Mouse (Mus musculus) urinary bladder, postnatal 10 days (tissue): ENCODE measurements around the gene Nt5c2.

ENCODE experiments used
- DNase-seq: peaks from one replicate; pipeline ENCODE4 v3.0.0; 2022; ENCODE audit warnings: low spot score

The Nt5c2 gene

DNA sequence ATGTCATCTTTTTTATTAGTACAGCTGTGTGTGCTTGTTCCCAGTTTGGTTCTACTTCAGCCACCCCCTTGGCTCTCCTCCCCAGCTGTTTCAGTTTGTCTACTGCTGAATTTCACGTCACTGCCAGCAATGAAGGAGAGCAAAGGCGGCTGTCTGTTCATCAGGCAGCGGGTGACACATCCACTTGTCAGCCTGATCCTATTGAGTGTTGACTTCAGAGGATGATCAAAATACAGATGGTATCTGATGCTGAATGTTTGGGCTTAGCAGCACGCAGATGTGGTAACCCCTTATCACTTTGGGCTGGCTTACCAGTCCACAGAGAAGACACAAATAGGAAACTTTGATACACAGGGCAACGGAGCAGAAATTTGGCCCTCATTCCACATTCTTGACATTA lies 168.5 kb downstream of the Nt5c2 start:
- DNase-seq: no peak

DNA sequence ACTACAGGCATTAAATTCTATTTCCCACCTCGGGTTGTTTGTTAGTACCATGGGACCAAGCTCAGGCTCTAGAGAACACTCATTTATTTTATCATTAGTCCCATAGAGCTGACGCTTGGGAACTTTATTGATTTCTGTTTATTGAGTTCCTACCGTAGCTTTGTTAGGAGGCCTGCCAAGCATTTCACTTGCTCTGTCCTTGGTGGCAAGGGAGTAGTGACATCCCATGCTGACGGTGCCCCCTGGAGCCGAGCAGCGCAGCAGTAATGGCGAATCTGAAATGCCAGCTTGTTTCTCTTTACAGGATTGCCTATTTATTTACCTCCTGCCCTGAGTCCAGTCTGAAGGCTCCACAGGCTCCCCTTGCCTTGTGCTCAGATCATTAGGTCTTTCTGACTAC lies 168.9 kb downstream of the Nt5c2 start:
- no peak for DNase-seq

DNA sequence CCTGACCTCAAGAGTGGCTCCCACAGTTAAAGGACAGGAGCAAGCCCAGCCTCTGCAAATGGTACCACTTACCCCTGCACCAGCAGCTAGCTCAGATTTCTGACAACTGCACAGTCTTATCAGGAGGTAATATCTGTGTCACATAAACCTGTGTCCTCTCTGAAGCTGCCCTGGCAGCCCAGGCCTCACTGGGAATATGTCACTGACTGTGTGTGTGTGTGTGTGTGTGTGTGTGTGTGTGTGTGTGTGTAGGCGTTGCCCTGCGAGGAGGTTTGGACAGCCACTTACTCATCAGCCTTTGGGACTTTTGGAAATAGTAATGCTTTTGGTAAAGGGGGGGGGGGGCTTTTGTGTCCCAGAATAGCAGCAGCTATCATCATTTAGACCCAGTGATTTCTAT lies 171.9 kb downstream of the Nt5c2 start:
- no peak for DNase-seq

DNA sequence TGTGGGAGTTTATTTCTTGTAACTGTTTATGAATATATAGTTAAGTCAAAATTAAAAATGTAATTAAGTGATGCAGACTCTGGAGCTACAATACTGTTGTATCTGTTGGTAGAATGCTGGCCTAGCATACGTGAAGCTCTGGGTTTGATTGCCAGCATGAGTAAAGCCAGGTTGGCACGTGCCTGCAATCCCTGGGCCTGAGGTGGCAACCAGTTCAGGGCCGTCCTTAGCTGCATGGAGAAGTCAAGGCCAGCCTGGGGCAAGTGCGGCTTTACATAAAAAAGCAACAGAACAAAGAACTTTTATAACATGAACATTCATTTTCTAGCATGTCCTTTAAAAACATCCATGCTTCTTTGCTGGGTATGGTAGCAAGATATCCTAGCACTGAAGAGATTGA lies 173.9 kb downstream of the Nt5c2 start:
- DNase-seq: no peak

DNA sequence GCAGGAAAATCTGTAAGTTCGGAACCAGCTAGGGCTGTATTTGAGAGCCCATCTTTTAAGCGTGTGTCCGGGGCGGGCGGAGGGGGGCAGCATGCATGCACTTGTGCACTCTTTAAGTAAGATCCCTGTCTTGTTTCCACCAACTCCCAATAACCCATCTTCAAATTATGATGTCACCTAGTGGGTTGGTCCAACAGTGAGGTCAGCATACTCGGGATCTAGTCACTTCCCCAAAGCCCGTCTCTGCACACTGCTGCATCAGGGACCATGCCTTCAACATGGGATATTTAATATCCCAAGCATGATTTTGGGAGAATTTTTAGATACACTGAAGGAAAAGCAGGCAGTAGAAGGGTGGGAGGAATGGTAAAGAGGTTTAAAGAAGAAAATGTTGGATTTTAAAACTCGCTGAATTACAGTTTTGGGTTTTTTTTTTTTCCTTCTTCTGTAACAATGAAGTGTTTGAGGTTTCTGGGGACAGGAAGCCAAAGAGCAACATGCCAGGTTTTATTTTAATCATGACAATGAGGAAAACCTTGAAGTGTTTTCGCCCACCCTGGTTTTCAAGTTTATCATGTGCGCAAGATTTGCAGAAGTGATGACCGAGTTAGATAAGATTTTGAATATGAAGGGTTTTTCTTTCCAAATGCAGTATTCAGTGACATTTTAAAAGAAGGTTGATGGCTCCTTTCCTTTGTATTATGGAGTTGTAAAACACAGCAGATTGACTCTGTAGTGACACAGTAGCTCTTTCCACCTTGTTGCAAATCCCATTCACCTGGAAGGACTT lies 177.5 kb downstream of the Nt5c2 start:
- no peak for DNase-seq

DNA sequence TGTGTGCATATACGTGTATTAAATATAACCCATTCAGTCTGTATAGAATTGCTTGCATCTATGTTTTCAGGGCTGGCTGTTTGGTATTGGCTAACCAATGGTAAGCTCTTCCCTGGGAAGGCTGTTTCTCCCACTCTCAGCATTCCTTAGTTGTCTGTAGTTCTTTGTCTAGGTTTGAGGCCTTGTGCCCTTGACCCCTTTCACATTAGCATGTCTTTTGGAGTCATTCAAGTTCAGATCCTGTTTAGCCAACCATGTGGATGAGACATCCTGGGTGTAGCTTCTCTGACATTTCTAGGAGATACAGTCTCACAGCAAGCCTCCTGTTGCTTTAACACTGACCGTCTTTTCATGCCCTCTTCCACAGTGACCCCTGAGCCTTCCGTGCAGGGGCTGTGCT lies 178.9 kb downstream of the Nt5c2 start:
- DNase-seq: no peak

DNA sequence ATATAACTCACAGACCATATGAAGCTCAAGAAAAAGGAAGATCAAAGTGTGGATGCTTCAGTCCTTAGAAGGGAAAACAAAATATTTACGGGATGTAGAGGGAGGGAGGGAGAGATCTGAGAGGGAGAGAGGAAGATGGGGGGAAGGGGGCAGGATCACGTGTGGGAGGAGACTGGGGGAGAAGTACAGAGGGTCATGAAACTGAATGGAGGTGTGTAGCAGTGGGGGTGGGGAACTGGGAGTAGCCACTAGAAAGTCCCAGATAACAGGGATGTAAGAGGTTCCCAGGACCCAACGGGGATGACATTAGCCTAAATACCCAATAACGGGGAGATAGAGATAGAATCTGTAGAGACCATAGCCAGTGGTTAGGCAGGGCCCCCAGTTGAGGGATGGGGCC lies 179.6 kb downstream of the Nt5c2 start:
- no peak for DNase-seq

DNA sequence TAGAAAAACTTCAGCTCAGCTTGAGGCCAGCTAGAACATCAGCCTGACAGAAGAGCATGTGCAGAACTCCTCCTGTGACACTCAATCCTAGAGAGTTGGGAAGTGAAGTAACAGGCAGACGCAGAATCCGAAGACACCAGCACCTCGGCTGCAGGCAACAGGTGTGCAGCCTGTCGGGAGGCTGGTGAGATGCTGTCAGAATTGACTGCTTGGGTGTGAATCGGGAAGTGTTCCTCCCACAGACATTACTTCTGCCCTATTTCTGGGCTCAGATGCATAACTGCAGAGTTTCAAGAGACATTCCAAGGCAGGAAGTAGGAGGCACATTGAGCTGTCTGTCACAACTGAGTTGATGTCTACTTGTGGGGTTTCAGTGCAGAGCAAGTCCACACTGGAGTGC lies 180.7 kb downstream of the Nt5c2 start:
- DNase-seq: no peak
